Mouse (Mus musculus) layer of hippocampus, adult 8-10 months (tissue): ENCODE measurements around the gene Scyl3. TPM values are rescaled to one million over a fixed set of nuclear protein-coding genes. Genes with fewer than 3 reads are reported as not detected.

ENCODE experiments used
- DNase-seq, 2 experiments: peaks; one replicate each; pipeline ENCODE4 v3.0.0; 2022; ENCODE audit warnings: low spot score in 2 of 2
- total RNA-seq, 4 experiments: library from RNA; stranded (reverse); gene quantifications; 2 replicates each; pipeline ENCODE4 v1.2.4; 2022

The Scyl3 gene
- total RNA-seq, 4 experiments from 2014 or later: 21.3 to 27.5 (median 25.5) TPM

DNA sequence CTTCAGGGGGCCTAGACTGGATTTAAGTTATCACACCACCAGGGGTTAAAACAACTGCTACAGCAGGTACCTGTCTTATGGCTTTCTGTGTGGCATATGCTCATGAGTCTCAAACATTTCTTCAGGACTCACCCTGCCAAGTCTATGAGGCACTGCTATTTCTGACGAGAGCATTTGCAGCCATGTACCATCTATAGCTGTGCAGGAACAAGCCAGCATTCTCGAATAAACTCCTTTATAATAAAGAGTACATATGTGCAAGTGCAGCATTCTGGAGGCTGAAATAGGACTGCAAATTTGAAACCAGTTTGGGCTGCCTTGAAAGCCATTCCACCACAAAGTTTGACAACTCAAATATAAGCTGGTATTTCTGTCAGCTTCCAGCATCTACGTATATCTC, 29.1 kb downstream of the Scyl3 start:
- DNase-seq: no peak

- no peak for DNase-seq
Observed at GRCm38 (mm10) chr1:163964008-163964689, 35.2 kb downstream of the Scyl3 start.

DNA sequence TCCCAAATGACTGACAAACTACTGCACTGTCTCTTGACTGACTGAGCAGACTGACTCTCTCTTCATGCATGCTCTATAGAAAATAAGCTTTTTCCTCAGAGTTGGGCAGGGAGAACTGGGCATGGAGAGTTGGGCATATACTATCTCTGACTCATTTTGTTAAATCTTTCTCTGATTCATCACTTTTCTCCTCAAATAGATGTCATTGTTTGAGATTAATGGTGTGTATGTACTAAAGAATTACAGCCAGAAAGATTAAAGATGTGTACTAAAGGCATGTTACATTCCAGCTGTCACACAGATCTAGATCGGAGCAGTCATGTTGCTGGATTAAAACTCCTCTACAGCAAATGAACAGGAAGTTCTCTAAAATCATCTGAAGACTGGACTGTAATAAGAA, 45.6 kb downstream of the Scyl3 start:
- DNase-seq: no peak

- no peak for DNase-seq
Observed at GRCm38 (mm10) chr1:163975088-163975487, 46.2 kb downstream of the Scyl3 start.

- DNase-seq: no peak
Observed at GRCm38 (mm10) chr1:163976515-163976914, 47.6 kb downstream of the Scyl3 start.

DNA sequence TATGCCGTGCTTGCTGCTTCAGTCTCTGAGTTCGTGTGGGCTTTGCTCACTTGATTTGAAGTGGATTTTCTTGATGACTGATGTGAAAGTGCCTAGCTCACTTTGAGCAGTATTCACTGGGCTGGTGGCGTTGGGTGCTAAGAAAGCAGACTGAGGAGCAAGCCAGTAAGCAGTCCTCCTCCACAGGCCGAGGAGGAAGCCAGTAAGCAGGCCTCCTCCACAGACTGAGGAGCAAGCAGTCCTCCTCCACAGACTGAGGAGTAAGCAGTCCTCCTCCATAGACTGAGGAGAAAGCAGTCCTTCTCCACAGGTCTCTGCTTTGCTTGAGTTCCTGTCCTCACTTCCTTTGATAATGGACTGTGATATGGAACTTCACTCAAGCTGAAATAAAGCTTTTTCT, 63.5 kb downstream of the Scyl3 start:
- DNase-seq: no peak

GRCm38 (mm10) chr1:163994173-163994720, 65.3 kb downstream of the Scyl3 start:
- DNase-seq: no peak

DNA sequence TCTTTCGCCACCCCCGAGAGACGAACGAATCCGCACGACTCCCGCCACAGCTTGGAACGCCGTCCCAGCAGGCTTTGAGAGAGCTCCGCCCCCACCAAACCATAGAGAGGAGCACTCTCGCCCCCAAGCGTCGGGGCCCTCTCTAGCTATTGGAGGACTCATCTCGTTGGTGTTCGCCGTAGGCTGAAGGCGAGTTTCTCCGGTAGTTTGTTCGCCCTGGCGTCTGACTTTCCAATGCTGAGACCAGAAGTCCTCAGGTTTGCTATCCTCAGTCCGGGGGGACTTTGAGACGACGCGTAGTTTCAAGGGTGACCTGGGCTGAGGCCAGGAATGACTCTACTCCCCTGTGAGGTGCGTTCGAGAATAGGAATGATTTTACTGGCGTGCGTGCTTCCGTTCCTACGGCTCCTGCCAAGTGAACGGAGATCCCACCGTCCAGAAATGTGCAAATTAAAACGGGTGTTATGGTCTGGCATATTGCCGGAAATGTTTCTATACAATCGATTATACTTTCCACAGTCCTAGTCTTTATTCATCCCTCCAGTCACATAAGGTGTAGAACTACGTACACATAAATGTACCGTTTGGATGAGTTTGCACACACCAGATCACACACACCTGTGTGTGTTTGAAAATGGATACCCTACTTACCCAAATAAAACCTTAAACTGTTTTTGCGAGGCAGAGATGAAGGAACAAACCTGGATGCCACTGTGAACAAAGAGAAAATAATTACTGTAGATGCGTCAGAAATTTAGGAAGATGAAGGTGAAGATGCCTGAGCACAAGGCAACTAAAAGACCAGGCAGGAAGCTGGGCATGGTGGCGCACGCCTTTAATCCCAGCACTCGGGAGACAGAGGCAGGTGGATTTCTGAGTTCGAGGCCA, 66.1 kb downstream of the Scyl3 start, which contains the start of the genes BC055324 and Mettl18:
Gene BC055324 (minus strand): TSS at position 76 of the 888 bp plus-strand sequence.
Gene Mettl18 (plus strand): TSS at position 169 of the 888 bp plus-strand sequence.
- DNase-seq: peak; percentile 81 to 87

GRCm38 (mm10) chr1:163995609-163995913, 66.7 kb downstream of the Scyl3 start:
- no peak for DNase-seq

DNA sequence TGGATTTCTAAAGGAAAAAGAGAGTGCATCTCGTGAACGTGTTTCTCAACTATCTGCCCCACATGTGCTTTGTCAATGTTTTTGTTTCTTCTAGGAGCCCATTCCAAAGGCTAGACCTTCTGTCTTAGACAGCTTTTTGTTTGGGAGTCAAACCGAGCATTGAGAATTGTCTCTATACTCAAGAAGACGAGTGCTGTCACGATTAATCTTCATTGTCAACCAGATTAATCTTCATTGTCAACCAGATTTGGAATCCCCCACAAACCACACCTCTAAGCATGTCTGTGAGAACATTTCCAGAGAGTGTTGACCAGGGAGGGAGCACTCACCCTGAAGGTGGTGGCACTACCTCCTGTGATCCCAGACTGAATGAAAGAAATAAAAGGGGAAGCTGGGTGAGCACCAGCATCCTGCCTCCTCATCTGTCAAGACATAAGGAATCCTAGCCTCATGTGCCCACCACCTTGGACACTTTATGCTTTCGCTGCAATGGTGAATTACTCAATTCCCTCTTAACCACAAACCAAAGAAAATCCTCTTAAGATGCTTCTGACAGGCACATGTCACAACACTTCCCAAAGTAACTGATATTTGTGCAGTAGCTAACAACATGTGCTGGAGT, 73.0 kb downstream of the Scyl3 start:
- DNase-seq: no peak

DNA sequence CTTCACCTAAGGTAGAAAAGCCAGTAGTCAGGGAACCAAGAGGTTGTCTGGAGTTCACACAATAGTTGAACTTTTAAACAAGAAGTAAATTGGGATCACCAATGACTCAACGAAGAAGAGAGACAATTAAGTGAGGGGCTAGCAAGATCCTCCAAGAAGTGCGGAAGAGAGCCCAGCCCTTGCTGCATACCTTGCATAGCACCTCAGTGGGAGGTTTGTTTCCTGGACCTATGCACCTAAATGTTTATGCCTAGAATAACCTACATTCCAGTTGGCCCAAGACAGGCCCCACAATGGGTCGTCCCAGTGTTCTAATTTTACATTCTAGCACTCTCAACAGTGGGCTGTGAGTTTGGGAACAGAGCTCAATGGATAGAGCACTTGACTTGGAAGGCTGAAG, 75.4 kb downstream of the Scyl3 start:
- DNase-seq: no peak

Other genes starting within 250 kb of the Scyl3 start
- gene Mettl11b, start 203.9 kb upstream of the Scyl3 start, total RNA-seq: 1 to 10 TPM in 3 of 4 experiments, under 1 TPM in 1; 0.96 to 4.2 (median 3.1) TPM
- 100 to 1,000 TPM; 157 to 196 (median 173) TPM for gene Kifap3, start 149.5 kb upstream of the Scyl3 start, total RNA-seq
- gene BC055324, start 65.7 kb downstream of the Scyl3 start, total RNA-seq: 1 to 10 TPM in 3 of 4 experiments, under 1 TPM in 1; 0.61 to 2.7 (median 1.0) TPM
- 1 to 10 TPM; 5.2 to 8.6 (median 6.7) TPM for gene Mettl18, start 65.8 kb downstream of the Scyl3 start, total RNA-seq
- gene Sele, start 119.1 kb downstream of the Scyl3 start, total RNA-seq: under 1 TPM in 2 of 4 experiments, not detected in 2; 0.10 to 0.11 TPM
- gene Sell, start 132.9 kb downstream of the Scyl3 start, total RNA-seq: under 1 TPM in 1 of 4 experiments, not detected in 3; 0.20 TPM
- not detected for gene Selp, start 186.2 kb downstream of the Scyl3 start, total RNA-seq
- 1 to 10 TPM in 2 of 4 experiments, under 1 TPM in 2; 0.26 to 1.8 (median 0.95) TPM for gene F5, start 222.7 kb downstream of the Scyl3 start, total RNA-seq